Mouse (Mus musculus): Measurements from ENCODE around the gene Mgarp. TPM values are rescaled to one million over a fixed set of nuclear protein-coding genes. Genes with fewer than 3 reads are reported as not detected.

Mgarp gene
- total and polyA plus RNA-seq, 3 experiments, result 0.65 to 5.2 TPM; not detected in 1

GRCm38 (mm10) chr3:51368011-51368410, 28.5 kb downstream of the Mgarp start:
- no peak overlapping the region for H3K27ac ChIP-seq (ENCODE audit: control insufficient read depth, low read depth, low read length)
- H3K4me1 ChIP-seq (ENCODE audit: control insufficient read depth in 1 of 2, insufficient read depth in 2 of 2, low read length in 2 of 2), result peaks cover 0 to 25% of the 10 kb centered on the region in 2 experiments; a peak in 2 of 4 replicates
- H3K9ac ChIP-seq (ENCODE audit: control insufficient read depth, low read depth, low read length, poor library complexity, severe bottlenecking), result no peak overlapping the region
- peak; percentile 58 for DNase-seq (ENCODE audit: low read depth, low spot score)
- H3K4me3 ChIP-seq (ENCODE audit: control insufficient read depth in 1 of 2, insufficient read depth in 1 of 2, low read depth in 2 of 2, low read length in 2 of 2), result no peak overlapping the region
- no peaks in the 10 kb centered on the region for H3K9me3 ChIP-seq (replicated peaks; ENCODE audit: insufficient read depth, low read length)
- TF ChIP-seq ZMIZ1 (IDR thresholded peaks at IDR 0.05; ENCODE audit: low read depth, low read length) (no peak), RCOR1 (IDR thresholded peaks at IDR 0.05; ENCODE audit: low read depth, low read length) (peak; percentile 41; the same call in 1 of the 2 replicates), EP300 (IDR thresholded peaks at IDR 0.05; ENCODE audit: low read depth in 1 of 2, low read length in 2 of 2) (0 out of 4 replicates have a peak, but pooled peaks of 1 of the 2 experiments have one; percentile 8)
- no peaks in the 10 kb centered on the region for H3K79me2 ChIP-seq (ENCODE audit: control insufficient read depth, insufficient read depth, low read length, poor library complexity)
- peaks cover 0 to 19% of the 10 kb centered on the region in 2 experiments; a peak in 2 of 4 replicates for H3K36me3 ChIP-seq (ENCODE audit: control insufficient read depth in 1 of 2, insufficient read depth in 2 of 2, low read length in 2 of 2)
- no peaks in the 10 kb centered on the region for H3K27me3 ChIP-seq (ENCODE audit: control insufficient read depth in 1 of 2, insufficient read depth in 2 of 2, low read length in 2 of 2)

GRCm38 (mm10) chr3:51366926-51367325, 29.6 kb downstream of the Mgarp start:
- Histone ChIP-seq H3K4me3 (ENCODE audit: control insufficient read depth in 1 of 2, insufficient read depth in 1 of 2, low read depth in 2 of 2, low read length in 2 of 2) (no peak overlapping the region), H3K79me2 (ENCODE audit: control insufficient read depth, insufficient read depth, low read length, poor library complexity) (no peaks in the 10 kb centered on the region), H3K36me3 (ENCODE audit: control insufficient read depth in 1 of 2, insufficient read depth in 2 of 2, low read length in 2 of 2) (peaks cover 0 to 19% of the 10 kb centered on the region in 2 experiments; a peak in 2 of 4 replicates), H3K9me3 (replicated peaks; ENCODE audit: insufficient read depth, low read length) (no peaks in the 10 kb centered on the region), H3K9ac (ENCODE audit: control insufficient read depth, low read depth, low read length, poor library complexity, severe bottlenecking) (no peak overlapping the region), H3K4me1 (ENCODE audit: control insufficient read depth in 1 of 2, insufficient read depth in 2 of 2, low read length in 2 of 2) (peaks cover 0 to 25% of the 10 kb centered on the region in 2 experiments; a peak in 2 of 4 replicates), H3K27ac (ENCODE audit: control insufficient read depth, low read depth, low read length) (0 out of 2 replicates have a peak overlapping the region, but pooled peaks have one; percentile 7), H3K27me3 (ENCODE audit: control insufficient read depth in 1 of 2, insufficient read depth in 2 of 2, low read length in 2 of 2) (no peaks in the 10 kb centered on the region)
- TF ChIP-seq NELFE (IDR thresholded peaks at IDR 0.05; ENCODE audit: low read depth, low read length) (no peak), EP300 (IDR thresholded peaks at IDR 0.05; ENCODE audit: low read depth in 1 of 2, low read length in 2 of 2) (peak; percentile 49 to 61; a peak in 2 of 4 replicates), GATA1 (IDR thresholded peaks at IDR 0.05; ENCODE audit: low read depth, low read length) (peak; percentile 58), E2F4 (IDR thresholded peaks at IDR 0.05; ENCODE audit: borderline replicate concordance, low read depth, low read length) (no peak)
- DNase-seq (ENCODE audit: low read depth, low spot score), result peak; percentile 43

GRCm38 (mm10) chr3:51365517-51365882, 31.0 kb downstream of the Mgarp start:
- DNase-seq (ENCODE audit: low read depth, low spot score), result no peak
- Histone ChIP-seq H3K9me3 (replicated peaks; ENCODE audit: insufficient read depth, low read length) (no peaks in the 10 kb centered on the region), H3K27me3 (ENCODE audit: control insufficient read depth in 1 of 2, insufficient read depth in 2 of 2, low read length in 2 of 2) (no peaks in the 10 kb centered on the region), H3K79me2 (ENCODE audit: control insufficient read depth, insufficient read depth, low read length, poor library complexity) (no peaks in the 10 kb centered on the region), H3K4me3 (ENCODE audit: control insufficient read depth in 1 of 2, insufficient read depth in 1 of 2, low read depth in 2 of 2, low read length in 2 of 2) (no peak overlapping the region; a peak in 1 of 4 replicates), H3K36me3 (ENCODE audit: control insufficient read depth in 1 of 2, insufficient read depth in 2 of 2, low read length in 2 of 2) (peaks cover 0 to 19% of the 10 kb centered on the region in 2 experiments; a peak in 2 of 4 replicates), H3K9ac (ENCODE audit: control insufficient read depth, low read depth, low read length, poor library complexity, severe bottlenecking) (no peak overlapping the region), H3K27ac (ENCODE audit: control insufficient read depth, low read depth, low read length) (no peak overlapping the region), H3K4me1 (ENCODE audit: control insufficient read depth in 1 of 2, insufficient read depth in 2 of 2, low read length in 2 of 2) (peaks cover 0 to 25% of the 10 kb centered on the region in 2 experiments; a peak in 2 of 4 replicates)
- TF ChIP-seq RCOR1 (IDR thresholded peaks at IDR 0.05; ENCODE audit: low read depth, low read length) (peak; percentile 48), KAT2A (conservative IDR thresholded peaks at IDR 0.05; ENCODE audit: low read depth, low read length) (no peak), POLR2AphosphoS2 (IDR thresholded peaks at IDR 0.05; ENCODE audit: low read length) (no peak), TBP (IDR thresholded peaks at IDR 0.05; ENCODE audit: low read depth, low read length) (no peak), NRF1 (IDR thresholded peaks at IDR 0.05; ENCODE audit: insufficient read depth, low read depth, low read length, poor library complexity, severe bottlenecking) (no peak), CHD2 (IDR thresholded peaks at IDR 0.05; ENCODE audit: low read length) (no peak), NELFE (IDR thresholded peaks at IDR 0.05; ENCODE audit: low read depth, low read length) (no peak), EP300 (IDR thresholded peaks at IDR 0.05; ENCODE audit: low read depth in 1 of 2, low read length in 2 of 2) (0 out of 4 replicates have a peak, but pooled peaks of 1 of the 2 experiments have one; percentile 28), JUND (IDR thresholded peaks at IDR 0.05; ENCODE audit: low read depth, low read length) (no peak)

Data from MEL (cell line).